Mouse (Mus musculus) inflammation-experienced regulatory T-cells, adult 6 months (primary cell): Measurements from ENCODE around the gene Adcy2. TPM values are rescaled to one million over a fixed set of nuclear protein-coding genes. Genes with fewer than 3 reads are reported as not detected.

ENCODE experiments used
- ATAC-seq: one replicate; pipeline ENCODE4 v1.8.0; 2017
- polyA plus RNA-seq, 3 experiments: library from polyadenylated mRNA; unstranded; fragments of 100-300 nt; shearing (Covaris generic); gene quantifications; one replicate each; pipeline ENCODE4 v1.2.1; 2017

The Adcy2 gene
- polyA plus RNA-seq, 3 experiments from 2014 or later, result not detected

- ATAC-seq, result no peak
Measured at GRCm38 (mm10) chr13:68622792-68623191, 376.5 kb downstream of the Adcy2 start.

DNA sequence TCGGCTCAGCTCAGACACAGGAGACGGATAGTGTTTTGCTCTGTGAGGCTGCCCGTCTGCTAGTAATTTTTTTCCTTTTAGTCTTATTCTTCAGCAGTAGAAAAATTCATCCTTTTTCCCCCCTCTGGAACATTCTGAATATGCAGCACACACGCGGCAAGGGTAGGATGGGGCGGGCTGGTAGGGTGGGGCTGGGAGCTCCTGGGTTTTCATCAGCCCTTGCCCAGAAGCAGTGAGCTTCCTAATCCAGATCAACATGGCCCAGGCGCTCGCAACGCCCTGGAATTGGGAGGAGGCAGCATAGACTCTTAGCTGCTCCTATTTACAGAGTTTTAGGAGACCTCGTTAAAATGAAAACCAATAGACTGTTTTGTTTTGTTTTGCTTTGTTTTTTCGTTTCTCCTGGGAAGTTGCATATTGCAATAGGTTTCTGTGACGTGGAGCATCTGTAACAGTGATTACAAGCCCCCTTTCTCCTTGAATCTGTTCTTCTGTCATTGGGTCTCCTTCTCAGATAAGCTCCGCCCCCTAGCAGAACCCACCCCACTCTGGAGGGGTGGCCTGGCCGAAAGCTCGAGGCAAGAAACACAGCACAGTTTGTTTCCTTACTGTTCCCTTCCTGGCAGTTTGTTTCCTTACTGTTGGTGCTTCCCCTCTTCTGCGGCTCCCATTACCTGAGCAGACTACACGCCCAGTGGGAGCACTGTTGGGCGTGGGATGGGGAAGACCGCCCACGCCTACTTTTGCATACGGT, 391.5 kb downstream of the Adcy2 start:
- ATAC-seq, result no peak

DNA sequence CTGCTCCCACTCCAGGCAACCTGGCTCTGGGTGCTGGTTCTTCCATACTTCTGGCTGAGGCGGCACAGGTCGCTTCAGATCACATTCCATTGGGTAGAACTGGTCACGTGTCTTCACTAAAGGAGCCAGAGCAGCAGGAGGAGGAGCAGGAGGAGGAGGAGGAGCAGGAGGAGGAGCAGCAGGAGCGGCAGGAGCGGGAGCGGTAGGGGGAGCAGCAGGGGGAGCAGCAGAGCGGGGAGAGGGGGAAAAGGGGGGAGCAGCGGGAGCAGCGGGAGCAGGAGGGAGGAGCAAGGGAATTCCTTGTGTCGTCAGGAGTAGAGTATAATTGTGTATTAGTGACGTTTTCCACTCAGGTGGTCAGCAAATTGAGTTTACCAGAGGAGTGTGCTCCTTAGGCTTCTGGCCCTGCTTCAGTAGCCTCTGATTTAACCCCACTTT, 393.6 kb downstream of the Adcy2 start:
- no peak for ATAC-seq

DNA sequence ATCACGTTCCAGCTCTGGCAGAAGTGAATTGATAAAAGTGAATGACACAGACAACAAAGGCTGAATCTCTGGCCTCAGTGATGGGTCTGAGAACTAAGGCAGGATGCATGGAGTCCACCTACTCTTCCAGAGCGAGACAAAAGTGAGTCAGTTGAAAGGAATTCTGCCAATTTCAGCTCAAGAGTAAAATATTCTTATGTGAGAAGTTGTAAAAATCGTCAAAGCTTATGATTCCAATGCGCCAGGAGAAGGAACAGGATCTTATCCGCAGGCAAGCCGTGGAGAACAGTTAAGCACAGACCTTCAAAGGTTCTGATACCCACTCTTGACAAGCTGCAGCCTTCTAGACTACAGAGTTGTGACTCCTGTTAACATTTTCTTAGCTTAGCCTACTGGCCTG, 396.3 kb downstream of the Adcy2 start:
- ATAC-seq, result no peak

- ATAC-seq, result no peak
Measured at GRCm38 (mm10) chr13:68601184-68601583, 398.2 kb downstream of the Adcy2 start.

- ATAC-seq, result no peak
Measured at GRCm38 (mm10) chr13:68598953-68599352, 400.4 kb downstream of the Adcy2 start.

DNA sequence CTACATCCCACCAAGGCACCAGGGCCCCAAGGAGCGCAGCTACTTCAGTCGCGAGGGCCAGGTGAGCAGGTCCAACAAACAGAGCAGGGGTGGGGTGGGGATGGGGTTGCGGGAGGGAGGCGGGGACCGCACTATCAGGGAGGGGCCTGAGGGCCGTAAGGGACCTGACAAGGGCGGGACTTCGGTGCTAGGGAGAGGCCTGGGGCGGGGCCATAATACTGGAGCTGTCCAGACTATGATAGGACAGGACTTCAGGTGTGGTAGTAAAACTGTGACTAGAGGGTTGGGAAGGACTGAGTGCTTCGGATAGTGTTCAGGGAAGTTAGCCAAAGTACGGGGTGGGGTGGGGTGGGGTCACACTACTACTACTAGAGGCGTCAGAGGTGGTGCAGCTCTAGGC, 401.7 kb downstream of the Adcy2 start:
- no peak for ATAC-seq

DNA sequence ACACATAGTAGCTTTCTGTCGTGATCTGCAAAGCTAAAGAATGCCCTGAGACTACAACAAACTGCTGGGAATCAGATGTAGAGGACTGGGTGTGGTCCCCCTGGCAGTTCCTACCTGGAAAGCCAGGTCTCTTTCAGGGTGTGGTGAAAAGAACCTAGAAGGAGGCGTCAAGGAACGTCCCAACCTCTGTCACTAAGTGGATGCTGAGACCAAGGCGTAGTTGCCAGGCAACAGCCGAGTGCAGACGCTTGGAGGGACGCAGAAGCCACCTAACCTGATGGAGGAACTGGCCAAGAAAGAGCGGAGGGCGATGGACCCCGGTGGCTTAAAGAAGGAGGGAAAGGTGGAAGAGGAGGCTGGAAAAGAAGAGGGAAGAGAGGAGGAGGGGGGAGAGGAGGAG, 402.1 kb downstream of the Adcy2 start, which contains the start of gene 1700001L19Rik:
1700001L19Rik (plus strand) TSS at position 223 of the 400 bp plus-strand sequence.
- ATAC-seq, result no peak

DNA sequence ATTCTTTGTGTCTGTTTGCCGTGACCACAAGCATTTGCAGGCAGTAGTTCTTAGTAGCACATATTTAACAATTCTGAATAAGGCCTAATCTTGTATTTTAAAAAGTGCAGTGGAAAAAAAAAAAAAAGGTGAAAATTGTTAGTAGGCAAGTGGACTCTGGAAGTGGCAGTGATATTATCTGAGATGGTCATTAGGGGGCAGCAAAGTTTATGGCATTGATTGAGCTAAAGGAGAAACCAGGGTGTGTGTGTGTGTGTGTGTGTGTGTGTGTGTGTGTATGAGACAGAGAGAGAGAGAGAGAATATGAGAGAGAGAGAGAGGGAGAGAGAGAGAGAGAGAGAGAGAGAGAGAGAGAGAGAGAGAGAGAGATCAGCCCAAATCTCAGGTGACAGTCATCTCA, 405.5 kb downstream of the Adcy2 start:
- no peak for ATAC-seq

GRCm38 (mm10) chr13:68588352-68588751, 411.0 kb downstream of the Adcy2 start:
- peak; percentile 71 for ATAC-seq

DNA sequence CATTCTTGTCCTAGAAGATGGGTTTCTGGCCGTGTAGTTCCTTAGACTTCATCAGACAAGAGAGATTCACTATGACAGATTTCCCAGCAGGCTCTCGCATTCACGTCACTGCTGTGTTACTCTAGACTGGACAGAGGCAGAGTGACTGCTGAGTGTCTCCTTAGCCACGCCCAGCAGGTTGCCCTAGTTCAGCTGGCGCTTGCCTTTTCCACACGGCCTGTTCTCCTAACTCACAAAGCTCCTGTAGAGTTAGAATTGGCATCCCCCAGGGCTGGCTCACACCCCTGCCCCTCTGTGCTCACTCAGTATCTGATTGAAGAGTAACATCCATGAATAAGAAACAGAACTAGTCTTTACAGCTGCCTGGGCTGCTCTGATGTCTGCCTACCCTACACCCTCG, 413.9 kb downstream of the Adcy2 start:
- no peak for ATAC-seq

GRCm38 (mm10) chr13:68583961-68584360, 415.4 kb downstream of the Adcy2 start:
- no peak for ATAC-seq

- no peak for ATAC-seq
Measured at GRCm38 (mm10) chr13:68582517-68582780, 416.9 kb downstream of the Adcy2 start.

GRCm38 (mm10) chr13:68581747-68582516, 417.4 kb downstream of the Adcy2 start, which contains the start of the genes Mtrr and Fastkd3:
Gene Mtrr (minus strand): TSS chr13:68582149.
Gene Fastkd3 (plus strand): TSS chr13:68582234.
- peak; percentile 91 for ATAC-seq

DNA sequence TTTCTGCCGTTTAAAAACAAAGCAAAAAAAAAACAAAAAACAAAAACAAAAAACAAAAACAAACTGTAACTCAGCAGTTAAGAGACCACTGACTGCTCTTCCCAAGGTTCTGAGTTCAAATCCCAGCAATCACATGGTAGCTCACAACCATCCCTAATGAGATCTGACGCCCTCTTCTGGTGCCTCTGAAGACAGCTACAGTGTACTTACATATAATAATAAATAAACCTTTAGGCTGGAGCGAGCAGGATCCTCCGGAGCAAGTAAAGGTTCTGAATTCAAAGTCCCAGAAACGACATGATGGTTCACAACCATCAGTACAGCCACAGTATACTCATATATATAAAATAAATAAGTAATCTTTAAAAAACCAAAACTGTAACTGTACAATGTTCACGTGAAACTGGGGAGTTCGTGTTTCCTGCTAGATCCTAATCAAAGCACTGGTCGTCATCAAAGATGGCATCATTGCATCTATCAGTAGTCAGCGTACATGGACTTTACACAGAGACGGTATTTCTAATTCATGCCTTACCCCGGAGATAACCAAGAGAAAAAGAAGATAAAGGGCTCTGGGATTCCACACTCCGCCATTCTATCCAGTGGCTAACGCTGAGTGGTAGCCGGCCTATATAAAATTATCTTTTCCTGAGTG, 418.1 kb downstream of the Adcy2 start:
- peak; percentile 30 for ATAC-seq

DNA sequence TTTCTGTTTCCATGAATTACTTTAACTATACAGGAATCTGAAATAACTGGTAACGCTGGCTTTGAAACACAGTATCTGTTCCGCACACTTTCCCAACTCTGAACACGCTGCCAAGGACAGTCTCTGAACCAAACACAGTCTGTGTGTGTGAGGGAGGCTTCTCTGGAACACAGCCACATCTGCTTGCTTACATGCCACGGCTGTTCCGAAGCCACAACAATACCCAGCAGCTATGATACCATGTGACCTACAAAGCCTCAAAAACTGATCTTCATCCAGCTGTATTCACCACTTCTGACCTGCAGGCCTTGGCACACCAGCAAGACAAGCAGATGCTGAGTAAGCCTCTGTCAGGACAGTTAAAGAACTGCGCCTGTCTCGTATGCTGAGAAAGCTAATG, 421.4 kb downstream of the Adcy2 start:
- no peak for ATAC-seq

DNA sequence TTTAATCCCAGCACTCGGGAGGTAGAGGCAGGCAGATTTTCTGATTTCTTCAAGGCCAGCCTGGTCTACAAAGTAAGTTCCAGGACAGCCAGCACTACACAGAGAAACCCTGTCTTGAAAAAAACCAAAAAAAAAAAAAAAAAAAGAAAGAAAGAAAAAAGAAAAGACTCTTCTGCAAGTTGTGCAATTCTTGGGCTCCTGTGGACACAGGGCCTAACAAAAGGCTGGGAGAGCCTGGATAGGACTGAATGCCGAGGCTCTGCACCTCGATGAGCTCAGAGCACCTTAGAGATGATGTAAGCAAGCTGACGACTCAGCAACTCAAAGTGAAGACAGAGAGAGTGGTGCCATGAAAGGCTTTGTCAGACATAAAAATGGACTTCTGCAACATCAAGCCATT, 424.9 kb downstream of the Adcy2 start:
- no peak for ATAC-seq

- ATAC-seq, result no peak
Measured at GRCm38 (mm10) chr13:68572966-68573913, 426.1 kb downstream of the Adcy2 start.

DNA sequence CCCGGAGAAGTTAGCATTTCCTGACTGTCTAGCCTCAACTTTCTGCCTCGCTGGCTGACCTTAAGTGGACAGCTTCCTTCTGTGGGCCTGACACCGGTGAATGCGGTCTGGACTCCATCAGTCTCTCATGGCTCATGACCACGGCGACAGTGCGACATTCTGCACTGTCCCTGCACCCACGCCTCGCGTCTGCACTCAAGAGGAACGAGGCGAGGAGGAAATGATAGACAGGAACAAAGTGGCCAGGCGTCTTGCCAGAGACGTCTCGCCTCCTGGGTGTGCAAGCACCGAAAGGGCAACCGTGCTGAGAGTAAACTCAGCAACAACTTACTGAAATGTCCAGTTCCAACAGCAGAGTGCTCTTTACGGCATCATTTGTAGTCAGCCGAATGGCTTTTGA, 427.1 kb downstream of the Adcy2 start:
- no peak for ATAC-seq
